Mouse (Mus musculus) neural tube, embryonic 14.5 days (tissue): Measurements from ENCODE around the gene Krtap4-2. TPM values are rescaled to one million over a fixed set of nuclear protein-coding genes. Genes with fewer than 3 reads are reported as not detected.
"Not testable (repeated sequence)": the region's sequence is repeated elsewhere in the genome, so short reads cannot be mapped to it uniquely, and the experiment has no call there.

Experiments used
- ATAC-seq: fragments of 200-750 bp; cut with Nextera tagmentation; 2 replicates; pipeline ENCODE4 v1.8.0; 2017; ENCODE audit warnings: low read depth, mild to moderate bottlenecking, moderate TSS enrichment, moderate library complexity
- H3K27ac ChIP-seq: fragments of 300-500 bp; sonication (generic); 2 replicates; pipeline ENCODE4 v1.5.1; 2014; ENCODE audit warnings: low read depth, mild to moderate bottlenecking, control low read depth, low read length, moderate library complexity, mixed read lengths
- H3K27me3 ChIP-seq: fragments of 300-500 bp; sonication (generic); 2 replicates; pipeline ENCODE4 v1.6.1; 2014; ENCODE audit warnings: low read length; ENCODE audit not compliant: control insufficient read depth, insufficient read depth
- H3K36me3 ChIP-seq: fragments of 300-500 bp; sonication (generic); 2 replicates; pipeline ENCODE4 v1.6.1; 2014; ENCODE audit warnings: low read length, mixed read lengths; ENCODE audit not compliant: control insufficient read depth, insufficient read depth
- H3K4me1 ChIP-seq: fragments of 300-500 bp; sonication (generic); 2 replicates; pipeline ENCODE4 v1.6.1; 2014; ENCODE audit warnings: low read length; ENCODE audit not compliant: control insufficient read depth, insufficient read depth
- H3K4me2 ChIP-seq: fragments of 300-500 bp; sonication (generic); 2 replicates; pipeline ENCODE4 v1.6.1; 2014; ENCODE audit warnings: mild to moderate bottlenecking, low read depth, low read length, control low read depth
- H3K4me3 ChIP-seq: fragments of 300-500 bp; sonication (generic); 2 replicates; pipeline ENCODE4 v1.5.1; 2014; ENCODE audit warnings: low read depth, low read length, control low read depth, mixed read lengths
- H3K9ac ChIP-seq: fragments of 300-500 bp; sonication (generic); replicated peaks from 2 replicates; pipeline ENCODE4 v1.6.1; 2014; ENCODE audit warnings: low read depth, mild to moderate bottlenecking, control low read depth, low read length, mixed read lengths
- H3K9me3 ChIP-seq: fragments of 300-500 bp; sonication (generic); 2 replicates; pipeline ENCODE4 v1.6.1; 2016; ENCODE audit warnings: low read length; ENCODE audit not compliant: control insufficient read depth
- WGBS: fragments of 180-500 bp; shearing (Covaris S2); extraction: QIAGEN DNeasy Blood & Tissue Kit; methylation state at CpG from one replicate; pipeline ENCODE4 v1.1.7; 2014; 5-methylcytosine and 5-hydroxymethylcytosine counted together
- polyA plus RNA-seq: library from polyadenylated mRNA; unstranded; fragments of >200 nt; fragmentation: Nextera tagmentation; extraction: Ambion mirVana; gene quantifications from 2 replicates; pipeline ENCODE4 v1.2.1, GENCODE M21; 2014

Gene Krtap4-2
- polyA plus RNA-seq, 1 experiment from 2014 or later = not detected

DNA sequence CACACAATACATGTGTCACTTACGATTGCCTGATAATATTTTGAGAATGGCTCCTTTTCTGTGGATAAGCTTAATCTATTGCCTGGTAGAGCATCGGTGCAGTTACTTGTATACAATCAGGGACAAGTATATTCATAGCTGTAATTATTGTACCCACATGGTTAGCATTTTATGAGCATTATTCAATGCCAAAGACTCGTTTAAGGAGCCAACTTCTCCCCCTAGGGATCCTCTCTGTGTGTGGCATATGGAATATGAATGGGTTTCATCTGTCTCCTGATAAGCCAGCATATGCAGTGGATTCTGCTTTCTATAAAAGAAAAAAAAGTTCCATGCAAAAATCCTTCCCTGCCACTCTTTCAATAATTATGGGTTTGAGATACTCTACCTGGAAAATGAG, 9.5 kb upstream of the Krtap4-2 start:
- no peak overlapping the region for H3K4me2 ChIP-seq
- H3K9ac ChIP-seq = no peak overlapping the region
- no peak overlapping the region for H3K4me3 ChIP-seq
- H3K36me3 ChIP-seq = no peaks in the 10 kb centered on the region
- H3K27ac ChIP-seq = no peak overlapping the region
- no peaks in the 10 kb centered on the region for H3K9me3 ChIP-seq
- ATAC-seq = no peak
- WGBS = 61% methylated on average over 3 of the region's 3 CpGs
- H3K27me3 ChIP-seq = no peaks in the 10 kb centered on the region
- H3K4me1 ChIP-seq = no peaks in the 10 kb centered on the region

DNA sequence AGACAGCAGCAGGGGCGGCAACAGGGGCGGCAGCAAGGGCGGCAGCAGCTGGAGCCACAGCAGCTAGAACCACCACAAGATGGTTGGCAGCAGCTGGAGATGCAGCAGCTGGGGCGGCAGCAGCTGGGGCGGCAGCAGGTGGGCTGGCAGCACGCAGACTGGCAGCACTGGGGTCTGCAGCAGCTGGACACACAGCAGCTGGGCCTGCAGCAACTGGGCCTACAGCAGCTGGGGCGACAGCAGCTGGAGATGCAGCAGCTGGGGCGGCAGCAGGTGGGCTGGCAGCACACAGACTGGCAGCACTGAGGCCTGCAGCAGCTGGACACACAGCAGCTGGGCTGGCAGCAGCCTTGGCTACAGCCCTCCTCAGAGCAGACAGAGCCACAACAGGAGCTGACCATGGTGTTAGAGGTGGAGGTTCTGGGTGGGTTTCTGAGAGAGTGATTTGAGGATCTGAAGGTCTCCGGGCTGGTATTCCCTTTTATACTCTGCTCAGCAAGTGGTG, 8.8 kb upstream of the Krtap4-2 start, which contains the start of gene Krtap4-7:
Gene Krtap4-7 (minus strand): TSS at position 455 of the 505 bp plus-strand sequence.
- H3K9me3 ChIP-seq, H3K4me1 ChIP-seq, H3K4me2 ChIP-seq, H3K4me3 ChIP-seq, ATAC-seq, H3K9ac ChIP-seq, H3K36me3 ChIP-seq, H3K27ac ChIP-seq, H3K27me3 ChIP-seq: not testable (repeated sequence)
- WGBS = 84% methylated on average over 9 of the region's 9 CpGs

DNA sequence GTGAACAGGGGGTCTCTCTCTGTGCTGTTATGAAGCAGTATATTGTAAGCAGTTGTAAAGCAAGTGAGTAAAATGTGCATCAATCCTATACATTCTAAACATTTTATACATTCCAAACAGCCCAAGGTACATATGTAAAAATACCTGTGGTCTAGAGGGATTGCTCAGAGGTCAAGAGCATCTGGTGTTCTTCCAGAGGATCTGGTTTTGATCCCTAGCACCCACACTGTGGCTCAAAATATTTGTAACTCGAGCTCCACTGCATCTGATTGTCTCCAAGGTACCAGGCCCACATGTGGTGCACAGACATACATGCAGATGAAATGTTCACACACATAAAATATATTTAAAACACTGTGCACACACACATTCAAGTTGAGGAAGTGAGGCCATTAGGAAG, 6.0 kb upstream of the Krtap4-2 start:
- Histone ChIP-seq H3K4me3 (no peak overlapping the region), H3K4me1 (no peaks in the 10 kb centered on the region), H3K4me2 (no peak overlapping the region), H3K36me3 (no peaks in the 10 kb centered on the region), H3K9ac (no peak overlapping the region), H3K27ac (no peak overlapping the region), H3K9me3 (no peaks in the 10 kb centered on the region), H3K27me3 (no peaks in the 10 kb centered on the region)
- ATAC-seq = no peak
- WGBS = 60% methylated on average over 1 of the region's 1 CpGs

GRCm38 (mm10) chr11:99637086-99637485, 2.2 kb upstream of the Krtap4-2 start:
- H3K27ac ChIP-seq = no peak overlapping the region
- WGBS = 74% methylated on average over 1 of the region's 1 CpGs

DNA sequence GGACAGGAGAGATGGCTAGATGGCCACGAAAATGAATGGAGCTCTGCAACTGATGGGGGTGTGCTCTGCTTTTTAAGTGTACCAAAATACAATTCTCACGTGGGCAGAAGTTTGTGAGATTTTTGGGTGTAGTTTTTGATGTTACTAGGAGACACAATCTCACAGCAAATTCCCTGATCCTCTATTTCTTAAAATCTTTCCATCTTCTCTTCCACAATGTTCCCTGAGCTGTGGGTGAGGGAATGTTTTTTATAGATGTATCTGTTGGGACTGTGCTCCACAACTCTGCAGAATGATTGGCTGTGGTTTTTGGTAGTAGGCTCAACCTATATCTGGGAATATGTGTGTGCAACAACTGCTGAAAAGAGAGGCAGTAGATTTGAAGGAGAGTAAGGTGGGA, 1.6 kb downstream of the Krtap4-2 start:
- H3K9ac ChIP-seq = no peak overlapping the region
- ATAC-seq = no peak
- no peaks in the 10 kb centered on the region for H3K36me3 ChIP-seq
- no peak overlapping the region for H3K27ac ChIP-seq
- no peaks in the 10 kb centered on the region for H3K9me3 ChIP-seq
- no peaks in the 10 kb centered on the region for H3K4me1 ChIP-seq
- WGBS = 72% methylated on average over 2 of the region's 2 CpGs
- H3K4me3 ChIP-seq = no peak overlapping the region
- no peak overlapping the region for H3K4me2 ChIP-seq
- no peaks in the 10 kb centered on the region for H3K27me3 ChIP-seq

More at GRCm38 (mm10) chr11:99637086-99637485, 2.2 kb upstream of the Krtap4-2 start:
- Histone ChIP-seq H3K9ac (no peak overlapping the region), H3K4me2 (no peak overlapping the region), H3K9me3 (no peaks in the 10 kb centered on the region), H3K27me3 (no peaks in the 10 kb centered on the region), H3K4me1 (no peaks in the 10 kb centered on the region), H3K4me3 (no peak overlapping the region), H3K36me3 (no peaks in the 10 kb centered on the region)
- ATAC-seq = no peak

GRCm38 (mm10) chr11:99630890-99631289, 4.0 kb downstream of the Krtap4-2 start:
- H3K9ac ChIP-seq = no peak overlapping the region
- no peak overlapping the region for H3K4me2 ChIP-seq
- ATAC-seq = no peak
- H3K4me3 ChIP-seq = no peak overlapping the region
- WGBS = 89% methylated on average over 3 of the region's 3 CpGs
- H3K27me3 ChIP-seq = no peaks in the 10 kb centered on the region
- no peaks in the 10 kb centered on the region for H3K36me3 ChIP-seq
- no peaks in the 10 kb centered on the region for H3K9me3 ChIP-seq
- no peaks in the 10 kb centered on the region for H3K4me1 ChIP-seq
- no peak overlapping the region for H3K27ac ChIP-seq

- WGBS = 87% methylated on average over 4 of the region's 4 CpGs
- no peak for ATAC-seq
- H3K27me3 ChIP-seq = no peaks in the 10 kb centered on the region
- no peaks in the 10 kb centered on the region for H3K36me3 ChIP-seq
- H3K27ac ChIP-seq = no peak within 1 kb of the TSS
- H3K9ac ChIP-seq = no peak within 1 kb of the TSS
- no peaks in the 10 kb centered on the region for H3K9me3 ChIP-seq
- H3K4me3 ChIP-seq = no peak within 1 kb of the TSS
- no peak within 1 kb of the TSS for H3K4me2 ChIP-seq
- H3K4me1 ChIP-seq = no peaks in the 10 kb centered on the region
These were observed 6.7 kb downstream of the Krtap4-2 start, which contains the start of gene Krtap4-1 for GRCm38 (mm10) chr11:99628138-99628537. Krtap4-1 (minus strand) TSS chr11:99628238.

- 96% methylated on average over 2 of the region's 2 CpGs for WGBS
These were observed 14.5 kb downstream of the Krtap4-2 start, which contains the start of gene Gm11562 for GRCm38 (mm10) chr11:99620335-99620734. Gm11562 (minus strand) TSS chr11:99620435.

GRCm38 (mm10) chr11:99614796-99615363, 20.0 kb downstream of the Krtap4-2 start, which contains the start of gene Krtap2-4:
Krtap2-4 (minus strand) TSS chr11:99614846.
- no peak for ATAC-seq
- no peaks in the 10 kb centered on the region for H3K4me1 ChIP-seq
- 89% methylated on average over 3 of the region's 3 CpGs for WGBS
- H3K27ac ChIP-seq = no peak within 1 kb of the TSS
- no peaks in the 10 kb centered on the region for H3K27me3 ChIP-seq
- H3K9me3 ChIP-seq = no peaks in the 10 kb centered on the region
- no peaks in the 10 kb centered on the region for H3K36me3 ChIP-seq
- no peak within 1 kb of the TSS for H3K9ac ChIP-seq
- no peak within 1 kb of the TSS for H3K4me2 ChIP-seq
- H3K4me3 ChIP-seq = no peak within 1 kb of the TSS

More at GRCm38 (mm10) chr11:99620335-99620734, 14.5 kb downstream of the Krtap4-2 start, which contains the start of gene Gm11562:
- no peak for ATAC-seq
- Histone ChIP-seq H3K27me3 (no peaks in the 10 kb centered on the region), H3K4me2 (no peak within 1 kb of the TSS), H3K4me1 (no peaks in the 10 kb centered on the region), H3K4me3 (no peak within 1 kb of the TSS), H3K9me3 (no peaks in the 10 kb centered on the region), H3K36me3 (no peaks in the 10 kb centered on the region), H3K9ac (no peak within 1 kb of the TSS), H3K27ac (no peak within 1 kb of the TSS)
